ENCODE assay signal across 24 mouse cellular contexts in genomic region chr17:90812485-90812884, GRCm38 (mm10).
"Had no signal": no experiment of that assay in that cellular context is flagged by ENCODE, and none has a peak within 500 bp of the region (broad histone marks: within the 10 kb centered on the region; RNA-seq: fewer than 3 reads in every experiment).

No protein-coding gene starts in this region.

- H3K4me3 ChIP-seq: embryonic facial prominence, embryonic 10.5 days; embryonic facial prominence, embryonic 12.5 days; embryonic facial prominence, embryonic 13.5 days; embryonic facial prominence, embryonic 15.5 days; erythroblast, embryonic 14.5 days; forebrain, embryonic 10.5 days; forebrain, embryonic 12.5 days; forebrain, embryonic 13.5 days; forebrain, embryonic 15.5 days; gastrocnemius, adult 2 months; heart, adult 2 months had no signal

- H3K4me1 ChIP-seq: embryonic facial prominence, embryonic 10.5 days; embryonic facial prominence, embryonic 12.5 days; embryonic facial prominence, embryonic 13.5 days; embryonic facial prominence, embryonic 15.5 days; forebrain, embryonic 10.5 days; forebrain, embryonic 12.5 days; forebrain, embryonic 13.5 days had no signal

- H3K27ac ChIP-seq: embryonic facial prominence, embryonic 10.5 days; embryonic facial prominence, embryonic 12.5 days; embryonic facial prominence, embryonic 13.5 days; embryonic facial prominence, embryonic 15.5 days; forebrain, embryonic 10.5 days; forebrain, embryonic 12.5 days; forebrain, embryonic 13.5 days; forebrain, embryonic 15.5 days; gastrocnemius, adult 2 months; heart, adult 2 months had no signal

- DNase-seq: cerebellum, adult 9-10 months; cerebellum, adult 9-11 months; cerebellum, postnatal 10 days; cerebellum, postnatal 14 days; cerebellum, postnatal 36 days; embryo, embryonic 11 days; forebrain, postnatal 0 days; gastrocnemius, adult 2 months; gastrocnemius, postnatal 10 days; gastrocnemius, postnatal 14 days; gastrocnemius, postnatal 25 days; gastrocnemius, postnatal 36 days; heart, adult 11 months; heart, adult 18-20 months; heart, adult 2 months had no signal

- H3K27me3 ChIP-seq: embryonic facial prominence, embryonic 12.5 days; embryonic facial prominence, embryonic 13.5 days; embryonic facial prominence, embryonic 15.5 days; forebrain, embryonic 12.5 days; forebrain, embryonic 13.5 days; forebrain, embryonic 15.5 days had no signal
